Mouse (Mus musculus) cerebellum, adult 2 months (tissue): Measurements from ENCODE around the gene Pole4. TPM values are rescaled to one million over a fixed set of nuclear protein-coding genes. Genes with fewer than 3 reads are reported as not detected.

ENCODE experiments used
- DNase-seq, 2 experiments: peaks; one replicate each; pipeline ENCODE4 v3.0.0; 2021
- H3K27ac ChIP-seq: fragments of 200-500 bp; 2 replicates; pipeline ENCODE4 v1.5.1; 2012; ENCODE audit warnings: low read length, control low read depth, inconsistent platforms; ENCODE audit not compliant: insufficient read depth
- H3K27me3 ChIP-seq: fragments of 200-500 bp; 2 replicates; pipeline ENCODE4 v1.6.1; 2012; ENCODE audit warnings: inconsistent platforms, mild to moderate bottlenecking, low read length, moderate library complexity; ENCODE audit not compliant: control insufficient read depth, insufficient read depth
- H3K4me1 ChIP-seq: fragments of 200-500 bp; 2 replicates; pipeline ENCODE4 v1.6.1; 2011; ENCODE audit warnings: low read length; ENCODE audit not compliant: control insufficient read depth, insufficient read depth
- H3K4me3 ChIP-seq: fragments of 200-500 bp; replicated peaks from 2 replicates; pipeline ENCODE3; 2011; ENCODE audit warnings: mild to moderate bottlenecking, low read depth, low read length, control low read depth; ENCODE audit not compliant: insufficient read depth
- CTCF ChIP-seq: fragments of 200-500 bp; IDR thresholded peaks from 2 replicates; pipeline ENCODE4 v1.5.1; 2011; ENCODE audit warnings: low read depth, mild to moderate bottlenecking, control low read depth, low read length, moderate library complexity, borderline replicate concordance; ENCODE audit not compliant: insufficient read depth
- POLR2A ChIP-seq: fragments of 200-500 bp; IDR thresholded peaks from 2 replicates; pipeline ENCODE4 v1.6.1; 2011; ENCODE audit warnings: low read length, control low read depth, borderline replicate concordance; ENCODE audit not compliant: insufficient read depth
- WGBS: fragments of 180-500 bp; shearing (Covaris S2); methylation state at CpG from one replicate; pipeline ENCODE4 v1.1.7; 2018; 5-methylcytosine and 5-hydroxymethylcytosine counted together
- polyA plus RNA-seq: library from polyadenylated mRNA; depleted of rRNA; stranded (reverse); fragments of >200 nt; gene quantifications from 2 replicates; pipeline ENCODE4 v1.2.3, GENCODE M21; 2012

Pole4 gene
- polyA plus RNA-seq, 1 experiment = 30.1 TPM

- no peak for TF ChIP-seq POLR2A
- no peak for TF ChIP-seq CTCF
- H3K27ac ChIP-seq = no peak overlapping the region
- no peak overlapping the region for H3K4me3 ChIP-seq
- DNase-seq = no peak
- H3K27me3 ChIP-seq = no peaks in the 10 kb centered on the region
- 85% methylated on average over 3 of the region's 3 CpGs for WGBS
- H3K4me1 ChIP-seq = no peaks in the 10 kb centered on the region
Observed at GRCm38 (mm10) chr6:82707742-82708141, 2.6 kb upstream of the Pole4 start.

GRCm38 (mm10) chr6:82707241-82707640, 2.1 kb upstream of the Pole4 start:
- WGBS = 32% methylated on average over 10 of the region's 10 CpGs
- no peak for TF ChIP-seq POLR2A
- no peak for TF ChIP-seq CTCF
- H3K4me3 ChIP-seq = no peak overlapping the region
- DNase-seq = no peak
- no peak overlapping the region for H3K27ac ChIP-seq
- no peaks in the 10 kb centered on the region for H3K27me3 ChIP-seq
- no peaks in the 10 kb centered on the region for H3K4me1 ChIP-seq

GRCm38 (mm10) chr6:82703710-82704109, 1.5 kb downstream of the Pole4 start:
- 90% methylated on average over 3 of the region's 3 CpGs for WGBS
- Histone ChIP-seq H3K4me3 (no peak overlapping the region), H3K27me3 (no peaks in the 10 kb centered on the region), H3K27ac (no peak overlapping the region), H3K4me1 (no peaks in the 10 kb centered on the region)
- DNase-seq = no peak
- no peak for TF ChIP-seq CTCF
- no peak for TF ChIP-seq POLR2A

GRCm38 (mm10) chr6:82702593-82703017, 2.6 kb downstream of the Pole4 start:
- H3K27me3 ChIP-seq = no peaks in the 10 kb centered on the region
- TF ChIP-seq POLR2A = no peak
- TF ChIP-seq CTCF = peak; percentile 88
- no peak overlapping the region for H3K4me3 ChIP-seq
- peak; percentile 70 to 81 for DNase-seq
- no peaks in the 10 kb centered on the region for H3K4me1 ChIP-seq
- H3K27ac ChIP-seq = no peak overlapping the region
- WGBS = 29% methylated on average over 16 of the region's 16 CpGs

- Histone ChIP-seq H3K27ac (no peak overlapping the region), H3K4me1 (no peaks in the 10 kb centered on the region), H3K27me3 (no peaks in the 10 kb centered on the region), H3K4me3 (no peak overlapping the region)
- no peak for TF ChIP-seq CTCF
- 75% methylated on average over 6 of the region's 6 CpGs for WGBS
- DNase-seq = no peak
Observed at GRCm38 (mm10) chr6:82701296-82701695, 3.9 kb downstream of the Pole4 start.

GRCm38 (mm10) chr6:82699831-82700230, 5.3 kb downstream of the Pole4 start:
- 16% methylated on average over 5 of the region's 5 CpGs for whole genome bisulfite sequencing
- H3K27ac ChIP-seq = no peak overlapping the region
- no peak for DNase-seq
- no peak for TF ChIP-seq POLR2A
- TF ChIP-seq CTCF = no peak
- H3K4me3 ChIP-seq = no peak overlapping the region
- H3K4me1 ChIP-seq = no peaks in the 10 kb centered on the region
- H3K27me3 ChIP-seq = no peaks in the 10 kb centered on the region

- TF ChIP-seq CTCF = no peak
- TF ChIP-seq POLR2A = no peak
- WGBS = 92% methylated on average over 3 of the region's 3 CpGs
- H3K27ac ChIP-seq = no peak overlapping the region
- no peak overlapping the region for H3K4me3 ChIP-seq
- no peaks in the 10 kb centered on the region for H3K4me1 ChIP-seq
- H3K27me3 ChIP-seq = no peaks in the 10 kb centered on the region
- no peak for DNase-seq
Observed at GRCm38 (mm10) chr6:82696736-82697135, 8.4 kb downstream of the Pole4 start.

GRCm38 (mm10) chr6:82694668-82695067, 10.5 kb downstream of the Pole4 start:
- no peaks in the 10 kb centered on the region for H3K27me3 ChIP-seq
- no peaks in the 10 kb centered on the region for H3K4me1 ChIP-seq
- TF ChIP-seq POLR2A (no peak), CTCF (no peak)
- no peak for DNase-seq
- no peak overlapping the region for H3K4me3 ChIP-seq
- H3K27ac ChIP-seq = no peak overlapping the region
- 33% methylated on average over 13 of the region's 13 CpGs for WGBS
